Mouse (Mus musculus) liver, embryonic 13.5 days (tissue): ENCODE measurements at regions not wholly inside any gene's neighbourhood (a gene's known extent, or its start where the extent isn't known, plus 50 kb on each side); places are given as distances from the start of the nearest gene placed in this dataset.
A peak's percentile ranks its signal among the peaks of the same experiment; 100 is the strongest.
"Not testable (repeated sequence)": the region's sequence is repeated elsewhere in the genome, so short reads cannot be mapped to it uniquely, and the experiment has no call there.

Source experiments
- ATAC-seq: fragments of 200-750 bp; cut with Nextera tagmentation; 2 replicates; pipeline ENCODE4 v1.8.0; 2017; ENCODE audit warnings: low read depth, mild to moderate bottlenecking, moderate number of reproducible peaks, moderate library complexity
- DNase-seq: peaks from one replicate; pipeline ENCODE4 v3.0.0; 2022
- H3K27ac ChIP-seq: fragments of 300-500 bp; sonication (generic); 2 replicates; pipeline ENCODE4 v1.5.1; 2015; ENCODE audit warnings: moderate library complexity, mild to moderate bottlenecking, inconsistent platforms
- H3K27me3 ChIP-seq: fragments of 300-500 bp; sonication (generic); 2 replicates; pipeline ENCODE4 v1.6.1; 2015; ENCODE audit warnings: mild to moderate bottlenecking, inconsistent platforms
- H3K36me3 ChIP-seq: fragments of 300-500 bp; sonication (generic); 2 replicates; pipeline ENCODE4 v1.6.1; 2015; ENCODE audit warnings: mild to moderate bottlenecking, inconsistent platforms
- H3K4me1 ChIP-seq: fragments of 300-500 bp; sonication (generic); replicated peaks from 2 replicates; pipeline ENCODE4 v1.6.1; 2015; ENCODE audit warnings: inconsistent platforms
- H3K4me2 ChIP-seq: fragments of 300-500 bp; sonication (generic); 2 replicates; pipeline ENCODE4 v1.6.1; 2015; ENCODE audit warnings: inconsistent platforms, mild to moderate bottlenecking, moderate library complexity
- H3K4me3 ChIP-seq: fragments of 300-500 bp; sonication (generic); replicated peaks from 2 replicates; pipeline ENCODE4 v1.5.1; 2015; ENCODE audit warnings: mild to moderate bottlenecking, inconsistent platforms
- H3K9ac ChIP-seq: fragments of 300-500 bp; sonication (generic); 2 replicates; pipeline ENCODE4 v1.6.1; 2015; ENCODE audit warnings: mild to moderate bottlenecking, inconsistent platforms
- H3K9me3 ChIP-seq: fragments of 300-500 bp; sonication (generic); replicated peaks from 2 replicates; pipeline ENCODE4 v1.6.1; 2016; ENCODE audit warnings: inconsistent platforms
- WGBS: fragments of 180-500 bp; shearing (Covaris S2); methylation state at CpG from one replicate; pipeline ENCODE4 v1.1.7; 2015; ENCODE audit not compliant: insufficient replicate concordance; 5-methylcytosine and 5-hydroxymethylcytosine counted together

- H3K36me3 ChIP-seq, H3K27ac ChIP-seq, H3K27me3 ChIP-seq, H3K4me2 ChIP-seq, H3K4me1 ChIP-seq, H3K4me3 ChIP-seq, DNase-seq, H3K9me3 ChIP-seq, ATAC-seq, H3K9ac ChIP-seq: not testable (repeated sequence)
- 48% methylated on average over 1 of the region's 1 CpGs for WGBS
Observed at GRCm38 (mm10) chr7:138024021-138024420, 373.5 kb downstream of the Tcerg1l start.

- ATAC-seq (no peak), DNase-seq (no peak)
- Histone ChIP-seq H3K4me3 (no peak overlapping the region), H3K36me3 (no peaks in the 10 kb centered on the region), H3K27ac (no peak overlapping the region), H3K9me3 (0 out of 2 replicates have a peak, but pooled peaks cover 3% of the 10 kb centered on the region), H3K4me2 (no peak overlapping the region), H3K4me1 (no peaks in the 10 kb centered on the region), H3K9ac (no peak overlapping the region), H3K27me3 (no peaks in the 10 kb centered on the region)
- WGBS: 52% methylated on average over 2 of the region's 2 CpGs
Observed at GRCm38 (mm10) chr7:138051696-138052095, 345.8 kb downstream of the Tcerg1l start.

- Histone ChIP-seq H3K4me2 (no peak overlapping the region), H3K4me1 (no peaks in the 10 kb centered on the region), H3K4me3 (no peak overlapping the region), H3K9ac (no peak overlapping the region), H3K27me3 (no peaks in the 10 kb centered on the region), H3K36me3 (no peaks in the 10 kb centered on the region), H3K9me3 (0 out of 2 replicates have a peak, but pooled peaks cover 3% of the 10 kb centered on the region), H3K27ac (no peak overlapping the region)
- WGBS: 67% methylated on average over 8 of the region's 8 CpGs
- DNase-seq (no peak), ATAC-seq (no peak)
Observed at GRCm38 (mm10) chr7:138054756-138055155, 342.8 kb downstream of the Tcerg1l start.

- no peak overlapping the region for H3K4me2 ChIP-seq
- H3K36me3 ChIP-seq: no peaks in the 10 kb centered on the region
- H3K27me3 ChIP-seq: no peaks in the 10 kb centered on the region
- ATAC-seq (no peak), DNase-seq (no peak)
- no peaks in the 10 kb centered on the region for H3K9me3 ChIP-seq
- H3K27ac ChIP-seq: no peak overlapping the region
- 60% methylated on average over 7 of the region's 7 CpGs for WGBS
- H3K4me3 ChIP-seq: no peak overlapping the region
- H3K9ac ChIP-seq: no peak overlapping the region
- no peaks in the 10 kb centered on the region for H3K4me1 ChIP-seq
Observed at GRCm38 (mm10) chr7:138061116-138061515, 336.4 kb downstream of the Tcerg1l start.

- no peaks in the 10 kb centered on the region for H3K4me1 ChIP-seq
- no peak overlapping the region for H3K4me2 ChIP-seq
- no peak overlapping the region for H3K9ac ChIP-seq
- H3K36me3 ChIP-seq: no peaks in the 10 kb centered on the region
- H3K4me3 ChIP-seq: no peak overlapping the region
- WGBS: 71% methylated on average over 4 of the region's 4 CpGs
- DNase-seq (no peak), ATAC-seq (no peak)
- H3K9me3 ChIP-seq: no peaks in the 10 kb centered on the region
- no peak overlapping the region for H3K27ac ChIP-seq
- no peaks in the 10 kb centered on the region for H3K27me3 ChIP-seq
Observed at GRCm38 (mm10) chr7:138066921-138067320, 330.6 kb downstream of the Tcerg1l start.

GRCm38 (mm10) chr7:138075231-138075630, 322.3 kb downstream of the Tcerg1l start:
- H3K27me3 ChIP-seq: no peaks in the 10 kb centered on the region
- ATAC-seq (no peak), DNase-seq (no peak)
- 48% methylated on average over 3 of the region's 3 CpGs for WGBS
- H3K27ac ChIP-seq: no peak overlapping the region
- H3K9me3 ChIP-seq: no peaks in the 10 kb centered on the region
- no peak overlapping the region for H3K9ac ChIP-seq
- H3K36me3 ChIP-seq: no peaks in the 10 kb centered on the region
- H3K4me3 ChIP-seq: no peak overlapping the region
- H3K4me2 ChIP-seq: no peak overlapping the region
- no peaks in the 10 kb centered on the region for H3K4me1 ChIP-seq

GRCm38 (mm10) chr7:138083980-138084379, 313.6 kb downstream of the Tcerg1l start:
- no peaks in the 10 kb centered on the region for H3K4me1 ChIP-seq

GRCm38 (mm10) chr7:138107471-138108210, 289.9 kb downstream of the Tcerg1l start:
- no peaks in the 10 kb centered on the region for H3K4me1 ChIP-seq
- H3K4me2 ChIP-seq: no peak overlapping the region
- ATAC-seq (no peak), DNase-seq (no peak)
- H3K36me3 ChIP-seq: no peaks in the 10 kb centered on the region
- H3K27ac ChIP-seq: no peak overlapping the region
- H3K27me3 ChIP-seq: no peaks in the 10 kb centered on the region
- H3K4me3 ChIP-seq: no peak overlapping the region
- H3K9ac ChIP-seq: no peak overlapping the region
- WGBS: 55% methylated on average over 7 of the region's 7 CpGs
- no peaks in the 10 kb centered on the region for H3K9me3 ChIP-seq

More at GRCm38 (mm10) chr7:138083980-138084379, 313.6 kb downstream of the Tcerg1l start:
- WGBS: 18% methylated on average over 5 of the region's 5 CpGs
- H3K9ac ChIP-seq: no peak overlapping the region
- no peaks in the 10 kb centered on the region for H3K27me3 ChIP-seq
- H3K4me2 ChIP-seq: no peak overlapping the region
- H3K4me3 ChIP-seq: no peak overlapping the region
- H3K9me3 ChIP-seq: no peaks in the 10 kb centered on the region
- ATAC-seq (no peak), DNase-seq (peak; percentile 20)
- no peaks in the 10 kb centered on the region for H3K36me3 ChIP-seq
- no peak overlapping the region for H3K27ac ChIP-seq

GRCm38 (mm10) chr7:138121497-138121896, 276.0 kb downstream of the Tcerg1l start:
- H3K9ac ChIP-seq: no peak overlapping the region
- H3K4me2 ChIP-seq: no peak overlapping the region
- no peaks in the 10 kb centered on the region for H3K9me3 ChIP-seq
- no peaks in the 10 kb centered on the region for H3K4me1 ChIP-seq
- no peaks in the 10 kb centered on the region for H3K36me3 ChIP-seq
- H3K27ac ChIP-seq: no peak overlapping the region
- WGBS: 40% methylated on average over 4 of the region's 4 CpGs
- no peak overlapping the region for H3K4me3 ChIP-seq
- ATAC-seq: no peak
- DNase-seq: no peak
- H3K27me3 ChIP-seq: no peaks in the 10 kb centered on the region

GRCm38 (mm10) chr7:138129701-138130100, 267.8 kb downstream of the Tcerg1l start:
- no peak overlapping the region for H3K9ac ChIP-seq
- no peak for ATAC-seq
- WGBS: 53% methylated on average over 2 of the region's 2 CpGs

GRCm38 (mm10) chr7:138133427-138133826, 264.1 kb downstream of the Tcerg1l start:
- WGBS: 78% methylated on average over 6 of the region's 6 CpGs
- no peaks in the 10 kb centered on the region for H3K36me3 ChIP-seq
- no peak for ATAC-seq

More at GRCm38 (mm10) chr7:138129701-138130100, 267.8 kb downstream of the Tcerg1l start:
- no peaks in the 10 kb centered on the region for H3K9me3 ChIP-seq
- H3K27ac ChIP-seq: no peak overlapping the region
- no peaks in the 10 kb centered on the region for H3K27me3 ChIP-seq
- H3K4me3 ChIP-seq: no peak overlapping the region
- no peak overlapping the region for H3K4me2 ChIP-seq
- H3K4me1 ChIP-seq: no peaks in the 10 kb centered on the region
- no peaks in the 10 kb centered on the region for H3K36me3 ChIP-seq
- no peak for DNase-seq

GRCm38 (mm10) chr7:138137934-138138333, 259.6 kb downstream of the Tcerg1l start:
- WGBS: 55% methylated on average over 1 of the region's 1 CpGs
- Histone ChIP-seq H3K4me1 (no peaks in the 10 kb centered on the region), H3K27ac (no peak overlapping the region), H3K27me3 (no peaks in the 10 kb centered on the region), H3K9me3 (no peaks in the 10 kb centered on the region), H3K4me3 (no peak overlapping the region), H3K4me2 (no peak overlapping the region), H3K36me3 (no peaks in the 10 kb centered on the region), H3K9ac (no peak overlapping the region)
- ATAC-seq (no peak), DNase-seq (no peak)

More at GRCm38 (mm10) chr7:138133427-138133826, 264.1 kb downstream of the Tcerg1l start:
- Histone ChIP-seq H3K4me3 (no peak overlapping the region), H3K4me1 (no peaks in the 10 kb centered on the region), H3K27me3 (no peaks in the 10 kb centered on the region), H3K27ac (no peak overlapping the region), H3K9me3 (no peaks in the 10 kb centered on the region), H3K4me2 (no peak overlapping the region), H3K9ac (no peak overlapping the region)
- DNase-seq: no peak
